Mouse (Mus musculus): ENCODE data around the gene Atl1. TPM values are rescaled to one million over a fixed set of nuclear protein-coding genes. Genes with fewer than 3 reads are reported as not detected.

Atl1 gene
- polyA plus RNA-seq, 1 experiment, result 0.30 TPM

DNA sequence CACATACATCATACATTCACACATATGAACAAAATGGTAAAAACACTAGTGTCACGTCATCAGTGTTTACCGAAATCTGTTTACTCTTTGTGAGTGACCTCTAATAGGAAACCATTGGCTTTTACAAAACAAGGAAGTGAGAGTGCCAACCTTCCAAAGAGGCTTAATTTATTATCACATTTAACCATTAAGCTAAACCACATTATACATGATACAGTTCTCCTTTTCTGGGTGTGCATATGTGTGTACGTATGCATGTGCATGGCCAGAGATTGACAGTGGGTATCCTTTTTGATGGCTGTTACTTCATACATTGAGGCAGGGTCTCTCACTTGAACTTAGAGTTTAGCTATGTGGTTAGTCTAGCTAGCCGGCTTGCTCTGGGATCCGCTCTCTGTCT is 20.8 kb upstream of the Atl1 start:
- Histone ChIP-seq H3K4me3 (ENCODE audit: insufficient read depth, poor library complexity, severe bottlenecking) (no peak overlapping the region), H3K79me2 (ENCODE audit: control insufficient read depth, insufficient read depth) (peaks cover 52% of the 10 kb centered on the region), H3ac (ENCODE audit: control insufficient read depth, insufficient read length, low read depth) (no peak overlapping the region), H3K36me3 (ENCODE audit: control insufficient read depth, insufficient read depth) (peaks cover 10% of the 10 kb centered on the region), H3K79me3 (ENCODE audit: low read depth) (peaks cover 27% of the 10 kb centered on the region), H3K27me3 (ENCODE audit: control insufficient read depth, insufficient read depth, insufficient read length) (no peaks in the 10 kb centered on the region)
- TF ChIP-seq FOSL1 (IDR thresholded peaks at IDR 0.05; ENCODE audit: insufficient read depth, low read length, poor library complexity, severe bottlenecking), result no peak
- TF ChIP-seq CEBPB (IDR thresholded peaks at IDR 0.05; ENCODE audit: low read depth), result no peak
- TF ChIP-seq MAX (IDR thresholded peaks at IDR 0.05), result no peak
- no peak for TF ChIP-seq CTCF (IDR thresholded peaks at IDR 0.05; ENCODE audit: control insufficient read depth, insufficient read depth, insufficient read length)
- TF ChIP-seq MYOD1 (IDR thresholded peaks at IDR 0.05; ENCODE audit: control insufficient read depth, insufficient read length, low read depth), result no peak
- no peak for TF ChIP-seq USF1 (IDR thresholded peaks at IDR 0.05; ENCODE audit: low read depth)
- TF ChIP-seq MYOG (IDR thresholded peaks at IDR 0.05; ENCODE audit: control insufficient read depth, extremely low read depth, insufficient read length), result no peak

DNA sequence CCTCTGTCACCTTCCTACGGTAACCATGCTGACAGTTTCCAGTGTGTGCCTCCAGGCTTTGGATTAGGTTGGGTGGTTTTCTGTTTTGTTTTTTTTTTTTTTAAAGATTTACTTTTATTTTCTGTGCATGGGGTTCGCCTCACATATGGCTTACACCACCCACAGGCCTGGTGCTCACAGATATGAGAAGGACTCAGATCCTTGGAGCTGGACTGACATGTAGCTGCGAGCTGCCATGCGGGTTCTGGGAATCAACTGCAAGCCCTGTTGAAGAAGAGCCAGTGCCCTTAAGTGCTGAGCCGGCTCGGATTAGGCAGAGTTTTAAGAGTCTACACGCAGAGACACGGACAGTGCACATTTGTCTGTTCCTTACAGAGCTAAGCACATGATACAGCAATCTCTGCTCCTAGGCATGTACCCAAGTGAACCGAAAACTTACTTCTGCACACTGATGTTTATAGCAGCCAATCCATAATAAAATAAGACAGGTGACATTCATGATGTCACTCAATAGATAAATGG is 14.5 kb upstream of the Atl1 start:
- Histone ChIP-seq H3ac (ENCODE audit: control insufficient read depth, insufficient read length, low read depth) (no peak overlapping the region), H3K27me3 (ENCODE audit: control insufficient read depth, insufficient read depth, insufficient read length) (no peaks in the 10 kb centered on the region), H3K4me3 (ENCODE audit: insufficient read depth, poor library complexity, severe bottlenecking) (no peak overlapping the region), H3K36me3 (ENCODE audit: control insufficient read depth, insufficient read depth) (peaks cover 3% of the 10 kb centered on the region), H3K79me2 (ENCODE audit: control insufficient read depth, insufficient read depth) (peaks cover 83% of the 10 kb centered on the region), H3K79me3 (ENCODE audit: low read depth) (peaks cover 71% of the 10 kb centered on the region)
- TF ChIP-seq FOSL1 (IDR thresholded peaks at IDR 0.05; ENCODE audit: insufficient read depth, low read length, poor library complexity, severe bottlenecking), result no peak
- no peak for TF ChIP-seq MYOG (IDR thresholded peaks at IDR 0.05; ENCODE audit: control insufficient read depth, extremely low read depth, insufficient read length)
- no peak for TF ChIP-seq MYOD1 (IDR thresholded peaks at IDR 0.05; ENCODE audit: control insufficient read depth, insufficient read length, low read depth)
- TF ChIP-seq MAX (IDR thresholded peaks at IDR 0.05), result no peak
- TF ChIP-seq USF1 (IDR thresholded peaks at IDR 0.05; ENCODE audit: low read depth), result no peak
- no peak for TF ChIP-seq CTCF (IDR thresholded peaks at IDR 0.05; ENCODE audit: control insufficient read depth, insufficient read depth, insufficient read length)

DNA sequence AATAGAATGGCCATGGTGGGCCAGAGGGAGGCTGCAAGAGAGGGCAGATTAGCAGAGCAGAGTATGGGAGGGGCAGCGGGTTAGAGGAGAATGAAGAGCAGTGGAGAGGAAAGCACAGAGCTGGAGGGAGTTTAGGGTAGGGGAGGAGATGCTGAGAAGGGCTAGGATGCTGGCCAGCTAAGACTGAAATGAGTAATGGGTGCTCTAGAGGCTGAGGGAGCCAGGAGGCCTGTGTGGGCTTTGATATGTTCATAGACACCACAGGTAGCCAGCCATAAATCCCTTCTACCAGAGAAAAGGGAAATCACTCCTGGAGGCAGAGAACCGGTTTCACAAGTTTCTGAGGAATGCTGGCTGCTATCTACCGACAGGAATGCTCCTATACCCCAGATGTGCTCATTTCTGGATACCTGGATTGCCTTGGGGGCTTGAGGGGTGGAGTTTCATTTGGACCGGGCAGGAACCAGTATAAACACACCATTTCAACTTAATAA is 13.2 kb upstream of the Atl1 start:
- no peaks in the 10 kb centered on the region for H3K27me3 ChIP-seq (ENCODE audit: control insufficient read depth, insufficient read depth, insufficient read length)
- no peak for TF ChIP-seq MYOG (IDR thresholded peaks at IDR 0.05; ENCODE audit: control insufficient read depth, extremely low read depth, insufficient read length)
- H3K36me3 ChIP-seq (ENCODE audit: control insufficient read depth, insufficient read depth), result no peaks in the 10 kb centered on the region
- no peak overlapping the region for H3K4me3 ChIP-seq (ENCODE audit: insufficient read depth, poor library complexity, severe bottlenecking)
- H3K79me2 ChIP-seq (ENCODE audit: control insufficient read depth, insufficient read depth), result peaks cover 96% of the 10 kb centered on the region
- peaks cover 83% of the 10 kb centered on the region for H3K79me3 ChIP-seq (ENCODE audit: low read depth)
- no peak overlapping the region for H3ac ChIP-seq (ENCODE audit: control insufficient read depth, insufficient read length, low read depth)

DNA sequence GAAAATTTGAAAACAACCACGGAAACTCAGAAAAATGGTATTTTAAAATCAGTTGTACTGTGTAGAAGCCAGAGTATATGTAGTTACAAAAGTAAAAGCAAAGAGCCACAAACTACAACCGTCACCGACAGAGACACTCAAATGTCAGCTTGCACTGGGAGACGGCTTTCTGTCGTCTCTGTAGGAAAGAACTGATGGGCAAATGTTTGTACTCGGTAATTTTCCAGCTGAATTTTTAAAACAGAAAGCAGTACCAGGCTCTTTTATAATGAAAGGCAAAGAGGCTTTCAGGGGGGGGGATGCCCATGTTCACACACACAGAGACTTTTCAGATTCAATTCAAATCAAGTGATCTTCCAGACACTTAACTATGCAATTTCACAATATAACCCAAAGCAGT is 12.7 kb upstream of the Atl1 start:
- no peaks in the 10 kb centered on the region for H3K27me3 ChIP-seq (ENCODE audit: control insufficient read depth, insufficient read depth, insufficient read length)
- no peak overlapping the region for H3K4me3 ChIP-seq (ENCODE audit: insufficient read depth, poor library complexity, severe bottlenecking)
- H3K79me2 ChIP-seq (ENCODE audit: control insufficient read depth, insufficient read depth), result peaks cover 97% of the 10 kb centered on the region
- H3K79me3 ChIP-seq (ENCODE audit: low read depth), result peaks cover 84% of the 10 kb centered on the region
- H3ac ChIP-seq (ENCODE audit: control insufficient read depth, insufficient read length, low read depth), result no peak overlapping the region
- H3K36me3 ChIP-seq (ENCODE audit: control insufficient read depth, insufficient read depth), result no peaks in the 10 kb centered on the region
- TF ChIP-seq CTCF (IDR thresholded peaks at IDR 0.05; ENCODE audit: control insufficient read depth, insufficient read depth, insufficient read length) (no peak), FOSL1 (IDR thresholded peaks at IDR 0.05; ENCODE audit: insufficient read depth, low read length, poor library complexity, severe bottlenecking) (no peak), MYOD1 (IDR thresholded peaks at IDR 0.05; ENCODE audit: control insufficient read depth, insufficient read length, low read depth) (no peak), CEBPB (IDR thresholded peaks at IDR 0.05; ENCODE audit: low read depth) (no peak), USF1 (IDR thresholded peaks at IDR 0.05; ENCODE audit: low read depth) (no peak)

DNA sequence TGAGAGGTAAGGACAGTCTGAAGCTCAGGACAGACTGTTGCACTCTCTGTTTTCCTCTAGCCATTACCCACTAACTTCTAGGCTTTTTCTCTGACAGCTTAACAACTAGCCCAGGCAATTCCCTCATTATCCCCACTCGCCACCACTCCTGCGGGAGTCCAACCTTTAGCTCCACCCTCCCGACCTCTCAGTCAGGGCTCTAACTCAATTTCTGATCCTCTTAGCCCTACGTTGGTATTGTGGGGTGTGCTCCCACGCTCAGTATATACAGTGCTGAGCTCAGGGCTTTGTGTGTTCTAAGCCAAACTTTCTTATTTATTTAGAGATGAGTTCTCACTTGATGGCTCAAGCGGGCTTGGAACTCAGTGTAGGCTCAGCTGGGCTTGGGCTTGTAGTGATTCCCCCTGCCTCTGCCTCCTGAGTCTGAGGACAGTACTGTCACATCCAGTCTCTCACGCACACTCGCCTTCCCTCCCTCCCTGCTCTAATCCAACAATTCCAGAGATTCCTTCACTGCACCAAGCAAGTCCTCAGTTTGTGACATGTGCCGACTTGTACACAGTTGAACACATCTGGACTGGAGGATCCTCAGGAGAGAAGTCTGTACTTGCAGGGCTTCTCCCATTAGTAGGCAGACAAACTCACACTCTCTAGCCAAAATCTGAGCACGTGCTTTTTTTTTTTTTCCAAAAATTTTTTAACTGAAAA is 11.1 kb upstream of the Atl1 start:
- Histone ChIP-seq H3ac (ENCODE audit: control insufficient read depth, insufficient read length, low read depth) (no peak overlapping the region), H3K27me3 (ENCODE audit: control insufficient read depth, insufficient read depth, insufficient read length) (no peaks in the 10 kb centered on the region), H3K79me3 (ENCODE audit: low read depth) (peaks cover 77% of the 10 kb centered on the region), H3K4me3 (ENCODE audit: insufficient read depth, poor library complexity, severe bottlenecking) (no peak overlapping the region), H3K36me3 (ENCODE audit: control insufficient read depth, insufficient read depth) (no peaks in the 10 kb centered on the region), H3K79me2 (ENCODE audit: control insufficient read depth, insufficient read depth) (peaks cover 89% of the 10 kb centered on the region)
- no peak for TF ChIP-seq MYOD1 (IDR thresholded peaks at IDR 0.05; ENCODE audit: control insufficient read depth, insufficient read length, low read depth)
- no peak for TF ChIP-seq CTCF (IDR thresholded peaks at IDR 0.05; ENCODE audit: control insufficient read depth, insufficient read depth, insufficient read length)
- no peak for TF ChIP-seq USF1 (IDR thresholded peaks at IDR 0.05; ENCODE audit: low read depth)
- TF ChIP-seq MAX (IDR thresholded peaks at IDR 0.05), result no peak
- no peak for TF ChIP-seq CEBPB (IDR thresholded peaks at IDR 0.05; ENCODE audit: low read depth)
- TF ChIP-seq MYOG (IDR thresholded peaks at IDR 0.05; ENCODE audit: control insufficient read depth, extremely low read depth, insufficient read length), result no peak
- no peak for TF ChIP-seq FOSL1 (IDR thresholded peaks at IDR 0.05; ENCODE audit: insufficient read depth, low read length, poor library complexity, severe bottlenecking)

DNA sequence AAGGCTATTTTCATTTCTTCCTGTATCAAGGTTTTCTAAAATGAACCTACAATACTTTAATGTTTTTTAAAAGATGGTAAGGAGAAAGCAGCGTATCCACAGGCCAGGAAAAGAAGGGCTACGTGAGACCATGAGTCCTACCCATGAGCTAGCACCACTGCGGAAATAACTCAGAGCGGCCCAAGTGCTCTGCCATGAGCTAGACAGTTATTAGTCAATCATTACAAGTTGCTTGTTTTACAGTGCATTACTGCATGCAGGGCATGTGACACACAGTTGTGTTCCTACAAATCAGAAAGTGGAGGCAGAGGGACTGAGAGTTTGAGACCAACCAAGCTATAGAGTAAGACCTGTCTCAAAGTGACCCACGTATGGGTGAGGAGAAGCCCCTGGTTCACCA is 8.4 kb upstream of the Atl1 start:
- H3K4me3 ChIP-seq (ENCODE audit: insufficient read depth, poor library complexity, severe bottlenecking), result no peak overlapping the region
- H3K79me2 ChIP-seq (ENCODE audit: control insufficient read depth, insufficient read depth), result peaks cover 89% of the 10 kb centered on the region
- TF ChIP-seq FOSL1 (IDR thresholded peaks at IDR 0.05; ENCODE audit: insufficient read depth, low read length, poor library complexity, severe bottlenecking) (no peak), USF1 (IDR thresholded peaks at IDR 0.05; ENCODE audit: low read depth) (no peak), CEBPB (IDR thresholded peaks at IDR 0.05; ENCODE audit: low read depth) (no peak), CTCF (IDR thresholded peaks at IDR 0.05; ENCODE audit: control insufficient read depth, insufficient read depth, insufficient read length) (no peak), MAX (IDR thresholded peaks at IDR 0.05) (no peak), MYOD1 (IDR thresholded peaks at IDR 0.05; ENCODE audit: control insufficient read depth, insufficient read length, low read depth) (no peak), MYOG (IDR thresholded peaks at IDR 0.05; ENCODE audit: control insufficient read depth, extremely low read depth, insufficient read length) (no peak)
- peaks cover 83% of the 10 kb centered on the region for H3K79me3 ChIP-seq (ENCODE audit: low read depth)
- H3K36me3 ChIP-seq (ENCODE audit: control insufficient read depth, insufficient read depth), result no peaks in the 10 kb centered on the region
- H3K27me3 ChIP-seq (ENCODE audit: control insufficient read depth, insufficient read depth, insufficient read length), result no peaks in the 10 kb centered on the region
- no peak overlapping the region for H3ac ChIP-seq (ENCODE audit: control insufficient read depth, insufficient read length, low read depth)
